Mouse (Mus musculus) B cell, adult 67 days (primary cell): ENCODE results near the gene Gsta4. TPM values are rescaled to one million over a fixed set of nuclear protein-coding genes. Genes with fewer than 3 reads are reported as not detected.

Experiments
- total RNA-seq, 2 experiments: library from RNA; stranded (reverse); gene quantifications; 4 replicates each; pipeline ENCODE4 v1.2.4; 2023

Gene Gsta4
- not detected for total RNA-seq

GRCm38 (mm10) chr9:78182474-78182873 lies at the start of gene Gsta4:
TSS of gene Gsta4 (plus strand) at chr9:78182774.

DNA sequence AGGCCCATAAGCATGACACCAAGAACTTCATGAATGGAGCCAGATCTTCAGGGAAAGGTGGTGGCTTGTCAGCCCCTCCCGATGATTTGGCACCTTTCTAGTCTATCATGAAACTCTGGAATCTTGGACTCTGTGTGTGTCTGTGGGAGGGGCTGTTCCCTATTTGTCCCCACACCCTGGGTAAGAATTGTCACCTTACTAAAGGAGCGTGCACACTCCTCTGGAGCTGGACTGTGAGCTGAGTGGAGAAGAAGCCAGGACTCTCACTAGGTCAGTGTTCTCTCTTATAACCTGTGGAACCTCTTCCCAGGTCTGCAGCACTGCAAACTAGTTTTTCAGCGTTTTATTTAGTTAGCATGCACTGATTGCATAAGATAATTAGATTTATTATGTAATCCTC lies 47.9 kb downstream of the Gsta4 start, which contains the start of gene Gsta1:
Gsta1 (plus strand) TSS at position 196 of the 400 bp plus-strand sequence.

GRCm38 (mm10) chr9:78256914-78257313 lies 74.3 kb downstream of the Gsta4 start, which contains the start of gene Gm3776:
TSS of gene Gm3776 (plus strand) at chr9:78257129.

Other genes with a start within 250 kb of the Gsta4 start
- gene Gcm1, start 130.8 kb upstream of the Gsta4 start, total RNA-seq, result not detected
- gene Fbxo9, start 73.7 kb upstream of the Gsta4 start, total RNA-seq, result 10 to 100 TPM; 48.5 to 52.7 TPM
- gene Ick, start 73.6 kb upstream of the Gsta4 start, total RNA-seq, result 1 to 10 TPM; 3.3 to 5.0 TPM
- not detected for gene Gsta1, start 47.9 kb downstream of the Gsta4 start, total RNA-seq
- not detected for gene Gm3776, start 74.4 kb downstream of the Gsta4 start, total RNA-seq
- gene Gm10639, start 107.1 kb downstream of the Gsta4 start, total RNA-seq, result not detected
- gene Omt2a, start 132.0 kb downstream of the Gsta4 start, total RNA-seq, result not detected
- not detected for gene Omt2b, start 144.8 kb downstream of the Gsta4 start, total RNA-seq
- not detected for gene Gsta2, start 173.0 kb downstream of the Gsta4 start, total RNA-seq
- gene Dppa5a, start 185.4 kb downstream of the Gsta4 start, total RNA-seq, result not detected
- gene Ooep, start 196.0 kb downstream of the Gsta4 start, total RNA-seq, result not detected
- gene Ddx43, start 213.0 kb downstream of the Gsta4 start, total RNA-seq, result not detected